ENCODE assay signal across 8 mouse cellular contexts in genomic region chr10:118820901-118821300, GRCm38 (mm10). TPM values are rescaled to one million over a fixed set of nuclear protein-coding genes. Genes with fewer than 3 reads are reported as not detected.
DNase-seq lines count a peak whose midpoint lies in the region; ATAC-seq and TF ChIP-seq lines count a peak whose summit lies in the region.

No protein-coding gene starts in this region.

- ATAC-seq in hindbrain, embryonic 13.5 days (ENCODE audit: low FRiP score) = peak; percentile 88
- no peak; the same call in 1 of the 2 replicates for ATAC-seq in midbrain, postnatal 0 days (ENCODE audit: low FRiP score)

- 34% methylated on average over 7 of the region's 7 CpGs for WGBS in hindbrain, embryonic 13.5 days
- WGBS in midbrain, postnatal 0 days = 42% methylated on average over 7 of the region's 7 CpGs

- H3K27ac ChIP-seq in hindbrain, embryonic 13.5 days = no peak overlapping the region
- H3K27ac ChIP-seq in midbrain, postnatal 0 days (ENCODE audit: low read depth, low read length) = no peak overlapping the region

- no peak overlapping the region for H3K4me3 ChIP-seq in hindbrain, embryonic 13.5 days
- H3K4me3 ChIP-seq in midbrain, postnatal 0 days (ENCODE audit: low read depth, low read length) = no peak overlapping the region

- no peak overlapping the region for H3K4me2 ChIP-seq in hindbrain, embryonic 13.5 days
- H3K4me2 ChIP-seq in midbrain, postnatal 0 days (ENCODE audit: low read depth, low read length, poor library complexity, severe bottlenecking) = no peak overlapping the region

- no peaks in the 10 kb centered on the region for H3K27me3 ChIP-seq in hindbrain, embryonic 13.5 days
- H3K27me3 ChIP-seq in midbrain, postnatal 0 days (ENCODE audit: insufficient read depth, low read length) = no peaks in the 10 kb centered on the region

- TF ChIP-seq CTCF in midbrain, postnatal 0 days (IDR thresholded peaks at IDR 0.05) = no peak

- peaks cover 9% of the 10 kb centered on the region for H3K4me1 ChIP-seq in hindbrain, embryonic 13.5 days (replicated peaks)
- H3K4me1 ChIP-seq in midbrain, postnatal 0 days (ENCODE audit: insufficient read depth, low read length) = no peaks in the 10 kb centered on the region

- H3K9me3 ChIP-seq in hindbrain, embryonic 13.5 days = no peaks in the 10 kb centered on the region
- no peaks in the 10 kb centered on the region for H3K9me3 ChIP-seq in midbrain, postnatal 0 days (ENCODE audit: low read length)

- no peak overlapping the region for H3K9ac ChIP-seq in hindbrain, embryonic 13.5 days
- H3K9ac ChIP-seq in midbrain, postnatal 0 days (replicated peaks; ENCODE audit: low read length, poor library complexity, severe bottlenecking) = no peak overlapping the region

- intact Hi-C loops in left cerebral cortex, postnatal 14 days (cut with DNase I) = no loop called here

- H3K36me3 ChIP-seq in hindbrain, embryonic 13.5 days = no peaks in the 10 kb centered on the region
- no peaks in the 10 kb centered on the region for H3K36me3 ChIP-seq in midbrain, postnatal 0 days (ENCODE audit: insufficient read depth, low read length)

- peak; percentile 74 for DNase-seq in brain, adult 2 months (ENCODE audit: low read depth, low spot score)
- DNase-seq in embryo, embryonic 10.5 days (ENCODE audit: low spot score) = peak; percentile 68
- DNase-seq in left cerebral cortex, postnatal 14 days (ENCODE audit: low spot score in 2 of 2) = peak; percentile 66 to 71
- DNase-seq in midbrain, postnatal 0 days (ENCODE audit: low spot score) = peak; percentile 77
- DNase-seq in thymus, postnatal 10 days (ENCODE audit: low spot score in 2 of 2) = no peak
- no peak for DNase-seq in liver
- DNase-seq in testis, postnatal 10 days (ENCODE audit: low spot score) = no peak

RNA-seq across cellular contexts. Expression of gene Dyrk2, which starts 49.1 kb away (rescaled TPM):
- polyA plus RNA-seq in hindbrain, embryonic 13.5 days (2015; fragmentation: Nextera tagmentation; extraction: Ambion mirVana) = 9.5 and 10.0 TPM in 2 replicates
- 10 to 100 TPM; 71.5 to 73.7 TPM for total RNA-seq in left cerebral cortex, postnatal 14 days (2021)
- 51.4 and 73.4 TPM in 2 replicates for total RNA-seq in midbrain, postnatal 0 days (2014; rRNA removed)
- 8.9 and 9.6 TPM in 2 replicates for polyA plus RNA-seq in midbrain, postnatal 0 days (2015; fragmentation: Nextera tagmentation; extraction: Ambion mirVana)

Comparison
In these comparisons a context has a peak if more than half of its experiments do, and no peak if none do; other contexts are left out.
1. DNase-seq: peak in brain, adult 2 months (single experiment), embryo, embryonic 10.5 days (single experiment), left cerebral cortex, postnatal 14 days (2 of 2) and midbrain, postnatal 0 days (single experiment); none in thymus, postnatal 10 days (0 of 2), liver (single experiment) and testis, postnatal 10 days (single experiment).